Mouse (Mus musculus): ENCODE results near the gene Cxadr. TPM values are rescaled to one million over a fixed set of nuclear protein-coding genes. Genes with fewer than 3 reads are reported as not detected.

Gene Cxadr
- 0.55 TPM in 1 of 4 replicates, not detected in the others for total RNA-seq (2023; ENCODE audit: inconsistent age)

DNA sequence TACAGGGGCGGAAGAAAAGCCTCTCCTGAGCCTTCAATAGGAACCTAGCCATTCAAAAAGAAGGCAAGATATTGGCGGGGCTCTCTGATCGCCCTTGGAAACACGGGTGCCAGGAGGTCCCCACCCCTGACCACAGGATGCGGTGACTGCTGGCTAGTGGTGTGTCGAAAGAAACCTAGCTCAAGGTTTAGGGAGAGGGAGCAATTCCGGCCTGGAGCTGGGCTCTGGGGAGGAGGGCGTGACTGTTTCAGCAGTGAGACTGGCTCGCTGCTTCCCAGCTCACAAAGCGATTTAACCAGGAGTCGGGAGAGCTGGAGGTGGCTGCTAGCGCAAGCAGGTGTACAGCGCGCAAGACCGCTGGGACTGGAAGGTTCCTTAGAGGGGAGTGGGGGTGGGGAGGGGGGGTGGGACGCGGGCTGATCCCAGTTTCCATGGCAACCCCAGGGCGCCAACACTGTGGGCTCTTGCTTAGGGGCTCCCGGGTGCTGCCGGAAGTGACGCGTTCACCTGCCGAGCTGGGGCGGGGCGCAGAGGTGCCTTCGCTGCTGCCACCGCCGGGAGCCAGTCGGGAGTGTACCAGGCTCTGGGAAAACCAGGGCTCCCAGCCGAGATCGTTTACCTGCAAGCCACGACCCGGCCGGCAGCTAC is at the start of gene Cxadr:
Gene Cxadr (plus strand): TSS at position 307 of the 648 bp plus-strand sequence.

DNA sequence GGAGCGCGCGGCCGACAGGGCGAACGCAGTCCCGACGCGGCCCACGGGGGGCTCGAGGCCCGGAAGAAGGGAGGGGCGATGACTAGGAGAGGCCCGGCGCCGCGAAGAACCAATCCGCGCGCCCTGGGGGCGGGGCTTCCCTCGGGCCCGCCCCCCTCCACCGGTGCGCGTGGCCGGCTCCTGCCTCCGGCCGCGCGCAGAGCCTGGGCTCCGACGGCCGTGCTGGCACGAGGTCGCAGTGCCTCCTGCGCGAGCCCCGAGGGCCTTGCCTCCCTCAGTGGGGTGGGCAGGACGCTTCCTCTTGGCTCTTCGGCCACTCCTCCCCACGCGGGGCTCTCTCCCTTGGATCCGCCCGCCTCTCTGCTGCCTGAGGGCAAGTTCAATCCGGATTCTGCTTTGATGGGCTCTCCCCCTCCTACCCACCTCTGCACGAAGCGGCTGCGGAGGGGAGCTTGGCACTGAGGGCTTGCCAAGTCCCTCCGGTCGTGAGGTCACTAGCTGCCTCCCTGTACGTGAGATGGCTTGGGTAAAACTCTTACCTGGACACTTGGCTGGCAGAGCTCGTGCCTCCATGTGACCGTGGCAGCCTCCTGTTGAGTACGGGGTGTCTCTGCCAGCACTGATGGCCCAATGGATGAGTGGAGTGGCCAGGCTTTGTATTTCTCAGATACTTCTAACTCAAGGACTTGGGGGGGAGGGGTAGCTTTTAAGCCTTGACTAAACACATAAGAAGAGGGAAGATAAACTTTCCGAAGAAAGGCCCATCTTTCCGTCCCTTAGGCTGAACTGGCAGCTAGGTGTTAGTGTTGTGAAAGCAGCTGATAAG is 75.7 kb downstream of the Cxadr start, which contains the start of gene Btg3:
Gene Btg3 (minus strand): TSS at position 448 of the 826 bp plus-strand sequence.

Other genes starting within 250 kb of the Cxadr start
- 25.5 to 35.3 TPM (median 27.8 TPM) in 4 replicates for gene Btg3, start 75.7 kb downstream of the Cxadr start, total RNA-seq (2023; ENCODE audit: inconsistent age)